Mouse (Mus musculus) ES-Bruce4 (cell line): ENCODE data around the gene Lrig1. TPM values are rescaled to one million over a fixed set of nuclear protein-coding genes. Genes with fewer than 3 reads are reported as not detected.

Source experiments
- H3K27ac ChIP-seq: 2 replicates; pipeline ENCODE4 v1.5.1; 2012; ENCODE audit warnings: low read length, inconsistent platforms; ENCODE audit not compliant: insufficient read depth
- H3K27me3 ChIP-seq: 2 replicates; pipeline ENCODE4 v1.6.1; 2012; ENCODE audit warnings: mild to moderate bottlenecking, low read length, inconsistent platforms; ENCODE audit not compliant: control insufficient read depth, poor library complexity, insufficient read depth, severe bottlenecking
- H3K36me3 ChIP-seq: 2 replicates; pipeline ENCODE4 v1.6.1; 2012; ENCODE audit warnings: inconsistent platforms, mild to moderate bottlenecking, low read length, moderate library complexity; ENCODE audit not compliant: control insufficient read depth, poor library complexity, insufficient read depth, severe bottlenecking
- H3K4me1 ChIP-seq: one replicate; pipeline ENCODE4 v1.8.1; 2011; ENCODE audit warnings: low read length; ENCODE audit not compliant: control insufficient read depth, insufficient read depth
- H3K4me3 ChIP-seq: 2 replicates; pipeline ENCODE4 v1.5.1; 2011; ENCODE audit warnings: low read depth, mild to moderate bottlenecking, low read length
- H3K9ac ChIP-seq: 2 replicates; pipeline ENCODE4 v1.6.1; 2012; ENCODE audit warnings: low read depth, mild to moderate bottlenecking, inconsistent platforms; ENCODE audit not compliant: poor library complexity, severe bottlenecking
- H3K9me3 ChIP-seq: replicated peaks from 2 replicates; pipeline ENCODE4 v1.6.1; 2012; ENCODE audit warnings: mild to moderate bottlenecking, low read length, inconsistent platforms; ENCODE audit not compliant: control insufficient read depth, poor library complexity, insufficient read depth, severe bottlenecking
- CTCF ChIP-seq: IDR thresholded peaks from one replicate; pipeline ENCODE4 v1.8.1; 2011; ENCODE audit warnings: low read depth, low read length
- EP300 ChIP-seq: IDR thresholded peaks from 2 replicates; pipeline ENCODE4 v1.6.1; 2011; ENCODE audit warnings: low read depth, low read length; ENCODE audit not compliant: insufficient read depth
- POLR2A ChIP-seq: IDR thresholded peaks from one replicate; pipeline ENCODE4 v1.8.1; 2011; ENCODE audit warnings: low read length; ENCODE audit not compliant: insufficient read depth
- polyA plus RNA-seq: library from polyadenylated mRNA; stranded (reverse); fragments of >200 nt; gene quantifications from 2 replicates; pipeline ENCODE4 v1.2.4, GENCODE M21; 2011; ENCODE audit warnings: low read depth; ENCODE audit not compliant: missing spikeins, insufficient read depth, insufficient read length

Gene Lrig1
- polyA plus RNA-seq, 1 experiment: 7.3 TPM

- no peaks in the 10 kb centered on the region for H3K27me3 ChIP-seq
- no peaks in the 10 kb centered on the region for H3K9me3 ChIP-seq
- H3K9ac ChIP-seq: no peak overlapping the region
- H3K4me3 ChIP-seq: no peak overlapping the region
- H3K4me1 ChIP-seq: peaks cover 4% of the 10 kb centered on the region
- H3K36me3 ChIP-seq: no peaks in the 10 kb centered on the region
- TF ChIP-seq CTCF: no peak
- no peak for TF ChIP-seq POLR2A
- TF ChIP-seq EP300: no peak
- no peak overlapping the region for H3K27ac ChIP-seq
Measured at GRCm38 (mm10) chr6:94644641-94645040, 55.3 kb downstream of the Lrig1 start.

- TF ChIP-seq POLR2A: no peak
- TF ChIP-seq CTCF: no peak
- no peak for TF ChIP-seq EP300
- H3K27ac ChIP-seq: no peak overlapping the region
- no peaks in the 10 kb centered on the region for H3K27me3 ChIP-seq
- H3K9me3 ChIP-seq: no peaks in the 10 kb centered on the region
- H3K4me1 ChIP-seq: peaks cover 4% of the 10 kb centered on the region
- H3K4me3 ChIP-seq: no peak overlapping the region
- no peaks in the 10 kb centered on the region for H3K36me3 ChIP-seq
- no peak overlapping the region for H3K9ac ChIP-seq
Measured at GRCm38 (mm10) chr6:94643989-94644388, 56.0 kb downstream of the Lrig1 start.

GRCm38 (mm10) chr6:94642048-94642447 lies 57.9 kb downstream of the Lrig1 start:
- H3K36me3 ChIP-seq: no peaks in the 10 kb centered on the region

GRCm38 (mm10) chr6:94640297-94640696 lies 59.7 kb downstream of the Lrig1 start:
- no peak for TF ChIP-seq CTCF
- TF ChIP-seq POLR2A: no peak
- TF ChIP-seq EP300: no peak
- Histone ChIP-seq H3K4me3 (no peak overlapping the region), H3K36me3 (no peaks in the 10 kb centered on the region), H3K9me3 (no peaks in the 10 kb centered on the region), H3K9ac (no peak overlapping the region), H3K27ac (no peak overlapping the region), H3K27me3 (no peaks in the 10 kb centered on the region), H3K4me1 (peaks cover 5% of the 10 kb centered on the region)

More at GRCm38 (mm10) chr6:94642048-94642447, 57.9 kb downstream of the Lrig1 start:
- H3K27me3 ChIP-seq: no peaks in the 10 kb centered on the region
- no peak overlapping the region for H3K27ac ChIP-seq
- H3K4me3 ChIP-seq: no peak overlapping the region
- no peak for TF ChIP-seq CTCF
- TF ChIP-seq POLR2A: no peak
- TF ChIP-seq EP300: no peak
- no peaks in the 10 kb centered on the region for H3K9me3 ChIP-seq
- peaks cover 4% of the 10 kb centered on the region for H3K4me1 ChIP-seq
- no peak overlapping the region for H3K9ac ChIP-seq

- TF ChIP-seq EP300 (no peak), POLR2A (no peak), CTCF (no peak)
- Histone ChIP-seq H3K4me1 (peaks cover 16% of the 10 kb centered on the region), H3K9ac (no peak overlapping the region), H3K4me3 (no peak overlapping the region), H3K27me3 (no peaks in the 10 kb centered on the region), H3K9me3 (no peaks in the 10 kb centered on the region), H3K36me3 (no peaks in the 10 kb centered on the region), H3K27ac (no peak overlapping the region)
Measured at GRCm38 (mm10) chr6:94637024-94637434, 62.9 kb downstream of the Lrig1 start.

- Histone ChIP-seq H3K27me3 (no peaks in the 10 kb centered on the region), H3K9ac (no peak overlapping the region), H3K4me1 (peaks cover 21% of the 10 kb centered on the region), H3K4me3 (no peak overlapping the region), H3K27ac (peak overlapping the region; percentile 13; the same call in 1 of the 2 replicates), H3K36me3 (no peaks in the 10 kb centered on the region), H3K9me3 (no peaks in the 10 kb centered on the region)
- TF ChIP-seq POLR2A (no peak), CTCF (no peak), EP300 (no peak)
Measured at GRCm38 (mm10) chr6:94635343-94635742, 64.6 kb downstream of the Lrig1 start.
